Mouse (Mus musculus) liver, embryonic 14.5 days (tissue): ENCODE data around the gene Gucd1. TPM values are rescaled to one million over a fixed set of nuclear protein-coding genes. Genes with fewer than 3 reads are reported as not detected.

ENCODE experiments used
- ATAC-seq: fragments of 200-750 bp; cut with Nextera tagmentation; 2 replicates; pipeline ENCODE4 v1.8.0; 2017; ENCODE audit warnings: moderate number of reproducible peaks, mild to moderate bottlenecking, moderate library complexity; ENCODE audit not compliant: insufficient read depth
- DNase-seq, 3 experiments: peaks; one replicate each; pipeline ENCODE4 v3.0.0-alpha.2; 2012 to 2013; ENCODE audit warnings: low read depth in 3 of 3, low spot score in 3 of 3
- H3K27ac ChIP-seq: fragments of 300-500 bp; sonication (generic); 2 replicates; pipeline ENCODE4 v1.5.1; 2014; ENCODE audit warnings: moderate library complexity, mild to moderate bottlenecking, control low read depth, inconsistent platforms
- H3K27me3 ChIP-seq: fragments of 300-500 bp; sonication (generic); 2 replicates; pipeline ENCODE4 v1.6.1; 2014; ENCODE audit warnings: mild to moderate bottlenecking, low read length, moderate library complexity; ENCODE audit not compliant: control insufficient read depth, insufficient read depth
- H3K36me3 ChIP-seq: fragments of 300-500 bp; sonication (generic); replicated peaks from 2 replicates; pipeline ENCODE4 v1.6.1; 2014; ENCODE audit warnings: low read depth; ENCODE audit not compliant: control insufficient read depth, insufficient read depth
- H3K4me1 ChIP-seq, 2 experiments: fragments of 200-500 bp in 1 of 2; fragments of 300-500 bp in 1 of 2; sonication (generic) in 1 of 2; replicated peaks; 2 replicates each; pipeline ENCODE4 v1.6.1; 2012 to 2014; ENCODE audit warnings: antibody characterized with exemption in 1 of 2, inconsistent platforms in 1 of 2, low read length in 1 of 2; ENCODE audit not compliant: control insufficient read depth in 2 of 2, insufficient read depth in 2 of 2
- H3K4me2 ChIP-seq: fragments of 300-500 bp; sonication (generic); 2 replicates; pipeline ENCODE4 v1.6.1; 2014; ENCODE audit warnings: low read depth, mild to moderate bottlenecking, control low read depth, moderate library complexity
- H3K4me3 ChIP-seq, 2 experiments: fragments of 200-500 bp in 1 of 2; fragments of 300-500 bp in 1 of 2; sonication (generic) in 1 of 2; 2 replicates each; pipeline ENCODE4 v1.5.1; 2012 to 2014; ENCODE audit warnings: low read depth in 2 of 2, low read length in 2 of 2, mild to moderate bottlenecking in 2 of 2, control low read depth in 1 of 2, inconsistent platforms in 1 of 2, moderate library complexity in 1 of 2; ENCODE audit not compliant: insufficient read depth in 1 of 2
- H3K9ac ChIP-seq: fragments of 300-500 bp; sonication (generic); replicated peaks from 2 replicates; pipeline ENCODE4 v1.6.1; 2014; ENCODE audit warnings: mild to moderate bottlenecking, control low read depth, moderate library complexity
- H3K9me3 ChIP-seq: fragments of 300-500 bp; sonication (generic); 2 replicates; pipeline ENCODE4 v1.6.1; 2016; ENCODE audit warnings: low read length, mixed read lengths; ENCODE audit not compliant: control insufficient read depth
- CTCF ChIP-seq: IDR thresholded peaks from 2 replicates; pipeline ENCODE4 v1.5.1; 2016; ENCODE audit warnings: antibody characterized with exemption, low read depth, control low read depth
- EP300 ChIP-seq: IDR thresholded peaks from 2 replicates; pipeline ENCODE4 v1.6.1; 2016; ENCODE audit warnings: antibody characterized with exemption, low read depth
- WGBS: fragments of 180-500 bp; shearing (Covaris S2); extraction: QIAGEN DNeasy Blood & Tissue Kit; methylation state at CpG from one replicate; pipeline ENCODE4 v1.1.7; 2014; ENCODE audit not compliant: insufficient replicate concordance; 5-methylcytosine and 5-hydroxymethylcytosine counted together
- polyA plus RNA-seq, 2 experiments: library from polyadenylated mRNA; depleted of rRNA in 1 of 2; stranded (reverse) in 1 of 2; unstranded in 1 of 2; fragments of >200 nt; fragmentation: Nextera tagmentation in 1 of 2; extraction: Ambion mirVana in 1 of 2; gene quantifications; 2 replicates each; pipeline versions ENCODE4 v1.2.1 to v1.2.3; 2012 to 2014

The Gucd1 gene
- polyA plus RNA-seq, 2 experiments, result 37.3 to 58.5 TPM

DNA sequence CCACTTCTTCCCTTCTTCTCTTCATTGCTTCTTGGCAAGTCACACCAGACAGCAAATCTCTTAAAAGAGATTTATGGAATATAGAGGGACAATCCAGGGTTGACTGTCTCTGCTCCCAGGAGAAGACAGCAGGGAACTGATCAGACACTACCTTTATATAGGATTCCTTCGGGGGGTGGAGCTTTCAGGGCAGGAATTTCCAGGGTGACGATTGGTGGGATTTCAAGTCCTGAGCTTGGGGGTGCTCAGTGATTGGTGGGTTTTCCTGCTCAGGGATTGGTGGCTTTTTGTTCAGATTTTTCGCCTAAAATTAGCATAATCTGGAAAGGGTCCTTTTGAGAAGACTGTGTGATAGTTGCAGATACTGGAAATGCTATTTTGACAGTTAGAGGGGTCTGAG lies 30.6 kb downstream of the Gucd1 start:
- TF ChIP-seq CTCF (no peak), EP300 (no peak)
- Histone ChIP-seq H3K27me3 (no peaks in the 10 kb centered on the region), H3K4me1 (no peaks in the 10 kb centered on the region), H3K9ac (no peak overlapping the region), H3K9me3 (no peaks in the 10 kb centered on the region), H3K4me2 (no peak overlapping the region), H3K36me3 (no peaks in the 10 kb centered on the region), H3K27ac (no peak overlapping the region), H3K4me3 (no peak overlapping the region)
- ATAC-seq, result no peak
- WGBS, result 39% methylated on average over 3 of the region's 3 CpGs
- no peak for DNase-seq

DNA sequence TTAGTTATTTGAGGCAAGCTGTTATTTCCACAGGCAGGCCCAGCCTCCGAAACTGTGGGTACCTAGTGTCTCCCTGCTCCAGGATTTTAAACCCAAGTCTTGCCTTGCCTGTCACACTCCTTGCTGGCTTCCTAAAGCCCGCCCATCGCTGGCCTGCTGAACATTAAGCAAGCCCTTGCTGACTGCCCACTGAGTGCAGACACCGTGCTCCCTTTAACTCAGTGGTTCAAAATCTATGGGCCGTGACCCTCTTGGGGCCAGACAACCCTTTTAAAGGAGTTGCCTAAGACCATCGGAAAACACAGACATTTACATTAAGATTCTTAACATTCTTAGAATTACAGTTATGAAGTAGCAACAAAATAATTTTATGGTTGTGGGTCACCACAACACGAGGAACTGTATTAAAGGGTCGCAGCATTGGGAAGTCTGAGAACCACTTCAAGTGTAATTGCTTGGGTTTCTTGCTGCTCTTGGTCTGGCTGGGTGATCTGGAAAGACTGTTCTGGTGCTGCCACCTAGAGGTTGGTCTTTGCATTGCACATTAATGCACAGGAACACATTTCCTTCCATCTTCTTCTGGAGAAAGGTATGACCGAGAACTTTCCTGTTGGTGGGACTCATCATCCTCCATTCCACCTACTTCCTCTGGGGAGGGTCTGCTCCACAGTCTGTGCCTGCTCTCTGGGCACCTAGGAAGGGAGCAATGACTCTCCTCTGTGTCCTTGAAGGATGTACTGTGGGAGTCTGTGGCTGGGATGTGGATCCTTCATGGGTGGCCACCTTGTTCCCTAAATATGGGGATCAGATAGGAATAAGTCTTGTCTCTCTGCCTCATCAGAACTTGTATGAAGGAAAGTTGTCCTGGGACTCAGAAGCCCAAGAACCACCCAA lies 31.4 kb downstream of the Gucd1 start:
- H3K4me3 ChIP-seq, result no peak overlapping the region
- H3K4me1 ChIP-seq, result no peaks in the 10 kb centered on the region
- no peak for ATAC-seq
- no peak overlapping the region for H3K9ac ChIP-seq
- H3K9me3 ChIP-seq, result no peaks in the 10 kb centered on the region
- 47% methylated on average over 9 of the region's 9 CpGs for WGBS
- peak; percentile 35 to 44 (median 39) for DNase-seq
- H3K27ac ChIP-seq, result no peak overlapping the region
- H3K4me2 ChIP-seq, result no peak overlapping the region
- TF ChIP-seq EP300 (no peak), CTCF (peak; percentile 95)
- H3K36me3 ChIP-seq, result no peaks in the 10 kb centered on the region
- no peaks in the 10 kb centered on the region for H3K27me3 ChIP-seq

DNA sequence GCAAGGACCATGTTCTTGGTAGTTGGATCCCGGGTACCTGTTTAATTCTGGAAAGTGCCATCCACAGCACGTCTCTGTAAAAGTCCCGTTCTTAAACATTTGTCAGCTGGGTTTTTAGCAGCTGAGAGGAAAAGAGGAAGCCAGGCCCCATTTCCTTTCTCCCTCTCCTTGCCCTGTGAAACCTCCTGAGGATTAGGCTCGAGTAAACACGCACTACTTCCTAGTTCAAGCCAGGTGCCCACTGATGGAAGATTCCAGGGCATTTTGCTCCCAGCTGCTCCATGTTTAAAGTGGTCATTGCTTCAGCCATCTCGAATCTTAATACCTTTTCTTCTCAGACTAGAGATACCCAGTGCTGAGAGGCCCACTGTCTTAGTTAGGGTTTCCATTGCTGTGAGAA lies 33.0 kb downstream of the Gucd1 start:
- Histone ChIP-seq H3K27ac (no peak overlapping the region), H3K4me1 (no peaks in the 10 kb centered on the region), H3K4me2 (no peak overlapping the region), H3K4me3 (no peak overlapping the region), H3K36me3 (no peaks in the 10 kb centered on the region), H3K27me3 (no peaks in the 10 kb centered on the region), H3K9me3 (no peaks in the 10 kb centered on the region), H3K9ac (no peak overlapping the region)
- 21% methylated on average over 6 of the region's 6 CpGs for WGBS
- ATAC-seq (no peak), DNase-seq (no peak)
- no peak for TF ChIP-seq EP300
- no peak for TF ChIP-seq CTCF

DNA sequence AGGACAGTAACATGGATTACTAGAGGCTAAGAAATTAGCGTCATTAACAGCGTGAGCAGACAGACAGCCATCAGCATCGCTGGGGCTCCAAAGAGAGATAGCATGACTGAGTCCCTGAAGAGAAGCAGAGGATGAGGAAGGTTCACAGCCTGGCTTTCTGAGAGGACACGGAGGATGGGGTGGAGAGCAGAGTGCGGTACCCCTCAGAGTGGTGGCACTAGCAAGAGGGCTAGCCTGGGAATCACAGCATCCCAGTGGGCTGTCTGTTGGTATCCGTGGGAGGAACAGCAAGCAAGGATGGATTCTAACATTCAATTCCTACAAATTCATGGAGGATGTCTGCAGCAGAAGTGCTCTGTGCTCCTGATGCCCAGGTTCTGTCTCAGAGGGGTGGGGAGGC lies 33.7 kb downstream of the Gucd1 start:
- WGBS, result 65% methylated on average over 6 of the region's 6 CpGs
- no peak overlapping the region for H3K4me3 ChIP-seq
- no peaks in the 10 kb centered on the region for H3K36me3 ChIP-seq
- no peak overlapping the region for H3K27ac ChIP-seq
- no peak overlapping the region for H3K9ac ChIP-seq
- H3K27me3 ChIP-seq, result no peaks in the 10 kb centered on the region
- no peaks in the 10 kb centered on the region for H3K4me1 ChIP-seq
- H3K9me3 ChIP-seq, result no peaks in the 10 kb centered on the region
- no peak overlapping the region for H3K4me2 ChIP-seq
- TF ChIP-seq CTCF, result no peak
- TF ChIP-seq EP300, result no peak
- no peak for DNase-seq
- no peak for ATAC-seq

DNA sequence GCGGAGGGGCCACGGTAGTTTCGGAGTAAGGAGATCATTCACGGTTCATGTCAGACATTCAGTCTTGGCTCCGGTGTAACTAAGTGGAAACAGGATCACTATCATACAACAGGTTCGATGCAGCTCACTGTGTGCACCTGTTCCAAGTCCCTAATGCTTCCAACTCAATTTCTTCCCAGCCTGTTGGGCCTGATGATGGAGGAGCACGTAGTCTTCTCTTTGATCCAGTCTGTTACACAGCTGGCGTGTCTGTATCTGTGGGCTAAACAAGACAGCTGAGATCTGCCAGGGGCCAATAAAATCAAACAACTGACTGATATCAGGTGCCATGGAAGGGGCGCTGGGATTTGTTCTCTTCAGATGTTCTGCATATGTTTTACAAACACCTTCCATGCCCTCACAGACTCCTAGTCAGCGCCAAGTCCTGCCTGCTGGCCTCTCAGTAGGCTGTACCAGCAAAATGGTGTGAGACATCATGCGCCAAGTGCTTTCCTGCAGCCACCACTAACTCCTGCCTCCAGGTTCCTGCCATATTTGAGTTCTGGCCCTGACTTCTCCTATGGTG lies 34.8 kb downstream of the Gucd1 start:
- DNase-seq, result no peak
- Histone ChIP-seq H3K4me1 (no peaks in the 10 kb centered on the region), H3K9ac (no peak overlapping the region), H3K9me3 (no peaks in the 10 kb centered on the region), H3K36me3 (no peaks in the 10 kb centered on the region), H3K27me3 (no peaks in the 10 kb centered on the region), H3K4me2 (no peak overlapping the region), H3K27ac (no peak overlapping the region), H3K4me3 (no peak overlapping the region)
- ATAC-seq, result no peak
- WGBS, result 77% methylated on average over 11 of the region's 11 CpGs
- no peak for TF ChIP-seq CTCF
- TF ChIP-seq EP300, result no peak
